Mouse (Mus musculus): ENCODE results near the gene Guk1.

DNA sequence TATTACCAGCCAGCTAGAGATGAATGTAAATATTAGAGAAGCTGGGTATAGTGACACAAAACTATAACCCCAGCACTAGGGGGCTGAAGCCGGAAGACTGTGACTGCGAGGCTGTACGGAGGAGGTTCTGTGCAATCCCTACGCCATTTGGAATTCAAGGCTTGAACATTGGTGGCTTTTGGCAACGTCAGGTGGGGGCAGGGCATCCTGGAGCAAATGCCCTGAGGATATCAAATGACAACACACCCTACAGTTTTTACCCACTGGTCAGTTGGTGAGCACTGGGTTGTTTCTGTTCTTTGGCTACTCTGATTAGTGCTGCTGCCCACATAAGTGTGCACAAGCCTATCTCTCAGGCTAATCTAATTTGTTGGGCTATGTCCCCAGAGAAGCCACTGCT, 49.0 kb downstream of the Guk1 start:
- TF ChIP-seq CTCF (IDR thresholded peaks at IDR 0.05; ENCODE audit: extremely low read depth, insufficient read length, insufficient replicate concordance, low read depth, low read length) = no peak
- no peak for TF ChIP-seq POLR2A (IDR thresholded peaks at IDR 0.05; ENCODE audit: low read depth, low read length)
